Mouse (Mus musculus) erythroblast, embryonic 14.5 days (primary cell): ENCODE data around the gene Setmar. TPM values are rescaled to one million over a fixed set of nuclear protein-coding genes. Genes with fewer than 3 reads are reported as not detected.

ENCODE experiments used
- H3K27me3 ChIP-seq: 2 replicates; pipeline ENCODE4 v1.6.1; 2012; ENCODE audit warnings: inconsistent platforms; ENCODE audit not compliant: control insufficient read depth
- H3K36me3 ChIP-seq: 2 replicates; pipeline ENCODE4 v1.6.1; 2012; ENCODE audit warnings: mild to moderate bottlenecking, inconsistent platforms; ENCODE audit not compliant: control insufficient read depth
- H3K4me1 ChIP-seq: 2 replicates; pipeline ENCODE4 v1.6.1; 2012; ENCODE audit warnings: inconsistent platforms; ENCODE audit not compliant: control insufficient read depth
- H3K4me3 ChIP-seq: replicated peaks from 2 replicates; pipeline ENCODE3; 2012; ENCODE audit warnings: moderate library complexity, mild to moderate bottlenecking, inconsistent platforms
- H3K9me3 ChIP-seq: 2 replicates; pipeline ENCODE4 v1.6.1; 2012; ENCODE audit warnings: low read length, inconsistent platforms, mixed read lengths; ENCODE audit not compliant: control insufficient read depth
- GATA1 ChIP-seq: IDR thresholded peaks from 2 replicates; pipeline ENCODE4 v1.6.1; 2012; ENCODE audit warnings: low read length, inconsistent platforms, mixed read lengths
- TAL1 ChIP-seq: IDR thresholded peaks from 3 replicates; pipeline ENCODE4 v1.6.1; 2012; ENCODE audit warnings: low read length, inconsistent platforms, mixed read lengths
- polyA plus RNA-seq: library from polyadenylated mRNA; stranded (reverse); fragments of >175 nt; gene quantifications from 2 replicates; pipeline ENCODE4 v1.2.3, GENCODE M21; 2012

Setmar gene
- polyA plus RNA-seq, 1 experiment: 0.04 TPM

GRCm38 (mm10) chr6:108101936-108102830, 37.3 kb downstream of the Setmar start:
- no peak for TF ChIP-seq TAL1
- no peak for TF ChIP-seq GATA1
- Histone ChIP-seq H3K36me3 (no peaks in the 10 kb centered on the region), H3K27me3 (no peaks in the 10 kb centered on the region), H3K9me3 (no peaks in the 10 kb centered on the region), H3K4me3 (no peak overlapping the region), H3K4me1 (no peaks in the 10 kb centered on the region)

DNA sequence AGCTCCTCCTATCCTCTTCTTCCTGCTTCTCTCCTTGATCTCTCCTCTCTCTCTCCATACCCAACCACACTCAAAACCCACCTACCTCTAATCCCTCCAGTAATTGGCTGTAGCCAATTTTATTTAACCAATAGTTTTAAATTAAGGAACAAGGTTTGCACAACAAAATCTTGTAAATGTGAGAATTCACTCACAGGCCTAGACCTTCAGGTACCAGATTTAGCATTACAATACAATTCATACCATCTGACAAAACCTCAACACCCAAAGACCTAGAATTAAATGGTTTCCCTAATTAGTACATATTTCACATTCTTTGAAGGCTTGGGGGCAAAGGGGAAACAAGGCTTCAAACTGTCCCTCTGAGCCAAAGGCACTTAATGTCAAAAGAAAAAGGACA, 42.5 kb downstream of the Setmar start:
- TF ChIP-seq TAL1 (no peak), GATA1 (no peak)
- no peaks in the 10 kb centered on the region for H3K9me3 ChIP-seq
- H3K4me3 ChIP-seq: no peak overlapping the region
- peaks cover 4% of the 10 kb centered on the region for H3K36me3 ChIP-seq
- no peaks in the 10 kb centered on the region for H3K27me3 ChIP-seq
- no peaks in the 10 kb centered on the region; the same call in none of the 2 replicates for H3K4me1 ChIP-seq

GRCm38 (mm10) chr6:108110336-108110735, 45.5 kb downstream of the Setmar start:
- Histone ChIP-seq H3K27me3 (no peaks in the 10 kb centered on the region), H3K4me1 (no peaks in the 10 kb centered on the region; the same call in none of the 2 replicates), H3K36me3 (peaks cover 4% of the 10 kb centered on the region), H3K9me3 (no peaks in the 10 kb centered on the region), H3K4me3 (no peak overlapping the region)
- TF ChIP-seq GATA1 (no peak), TAL1 (no peak)

DNA sequence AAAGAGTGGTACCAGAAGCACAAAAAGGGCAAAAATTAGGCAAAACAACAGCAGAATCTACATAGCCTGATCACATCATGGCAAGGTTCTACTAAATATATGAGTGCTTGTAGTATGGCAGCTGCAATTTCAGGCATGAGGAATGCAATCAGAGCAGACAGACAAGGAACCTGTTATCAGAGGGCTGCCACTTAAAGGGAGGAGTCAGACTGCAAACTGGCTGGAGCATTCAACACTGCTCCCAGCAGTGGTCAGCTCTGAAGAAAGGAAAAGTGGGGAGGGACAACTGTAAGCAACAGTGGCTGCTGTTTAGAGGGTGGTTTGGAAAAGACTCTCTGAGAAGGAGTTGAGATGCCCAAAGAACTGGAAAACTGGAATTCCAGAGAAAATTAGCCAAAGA, 46.8 kb downstream of the Setmar start:
- Histone ChIP-seq H3K4me1 (no peaks in the 10 kb centered on the region; the same call in none of the 2 replicates), H3K9me3 (no peaks in the 10 kb centered on the region), H3K4me3 (no peak overlapping the region), H3K36me3 (peaks cover 4% of the 10 kb centered on the region), H3K27me3 (no peaks in the 10 kb centered on the region)
- no peak for TF ChIP-seq GATA1
- no peak for TF ChIP-seq TAL1

- H3K4me1 ChIP-seq: no peaks in the 10 kb centered on the region; the same call in none of the 2 replicates
- no peaks in the 10 kb centered on the region for H3K27me3 ChIP-seq
- no peaks in the 10 kb centered on the region; the same call in 1 of the 2 replicates for H3K36me3 ChIP-seq
- TF ChIP-seq TAL1: no peak
- TF ChIP-seq GATA1: no peak
- no peaks in the 10 kb centered on the region for H3K9me3 ChIP-seq
- H3K4me3 ChIP-seq: no peak overlapping the region
Measured at GRCm38 (mm10) chr6:108114971-108115370, 50.1 kb downstream of the Setmar start.

DNA sequence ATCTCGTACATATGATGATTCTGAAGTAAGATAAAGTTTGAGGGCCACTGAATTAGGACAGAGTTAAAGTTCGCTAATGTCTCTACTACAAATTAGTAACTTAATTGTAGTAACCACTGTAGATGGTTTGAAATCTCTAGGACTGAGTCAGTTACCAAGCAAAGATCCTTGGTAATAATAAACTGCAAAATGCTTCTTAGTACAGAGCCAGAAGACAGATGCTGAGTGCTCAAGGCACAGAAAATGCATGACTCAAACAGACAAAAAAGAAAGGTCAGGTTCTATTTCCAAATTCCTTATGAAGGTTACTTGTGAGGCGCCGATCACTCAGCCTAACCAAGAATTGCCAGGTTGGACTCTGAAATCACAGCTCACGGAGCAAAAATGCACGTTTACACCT, 53.0 kb downstream of the Setmar start:
- Histone ChIP-seq H3K4me1 (no peaks in the 10 kb centered on the region), H3K4me3 (no peak overlapping the region), H3K9me3 (no peaks in the 10 kb centered on the region), H3K36me3 (no peaks in the 10 kb centered on the region; the same call in 1 of the 2 replicates), H3K27me3 (no peaks in the 10 kb centered on the region)
- TF ChIP-seq TAL1: no peak
- no peak for TF ChIP-seq GATA1

GRCm38 (mm10) chr6:108125474-108125873, 60.6 kb downstream of the Setmar start:
- H3K36me3 ChIP-seq: no peaks in the 10 kb centered on the region
- H3K27me3 ChIP-seq: no peaks in the 10 kb centered on the region
- H3K4me3 ChIP-seq: no peak overlapping the region
- H3K4me1 ChIP-seq: no peaks in the 10 kb centered on the region
- H3K9me3 ChIP-seq: no peaks in the 10 kb centered on the region
- no peak for TF ChIP-seq GATA1
- no peak for TF ChIP-seq TAL1

DNA sequence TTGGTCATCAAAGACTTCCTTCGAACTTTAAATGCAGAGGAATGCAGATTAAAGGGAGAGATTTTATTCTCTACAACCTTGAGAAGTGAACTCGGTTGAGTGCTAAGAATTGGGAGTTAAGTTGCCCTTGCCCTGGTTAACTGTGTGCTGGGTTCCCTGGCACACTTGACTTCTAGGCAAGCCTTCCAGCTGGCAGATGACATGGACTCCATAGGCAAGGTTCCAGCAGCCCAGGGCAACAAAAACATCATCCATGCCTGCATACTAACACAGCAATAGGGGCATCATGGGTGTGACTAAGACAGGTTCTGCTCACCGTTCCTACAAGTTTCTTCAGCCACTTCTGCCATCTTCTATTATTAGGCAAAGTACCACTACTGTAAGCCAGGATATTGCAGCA, 61.8 kb downstream of the Setmar start:
- Histone ChIP-seq H3K4me1 (no peaks in the 10 kb centered on the region), H3K36me3 (no peaks in the 10 kb centered on the region), H3K4me3 (no peak overlapping the region), H3K27me3 (no peaks in the 10 kb centered on the region), H3K9me3 (no peaks in the 10 kb centered on the region)
- TF ChIP-seq TAL1 (no peak), GATA1 (no peak)

Other genes starting within 250 kb of the Setmar start
- 1.2 and 1.5 TPM in 2 replicates for gene Sumf1, start 120.5 kb downstream of the Setmar start, polyA plus RNA-seq
- gene Itpr1, start 148.1 kb downstream of the Setmar start, polyA plus RNA-seq: 0.03 and 0.07 TPM in 2 replicates